Mouse (Mus musculus) midbrain, embryonic 11.5 days (tissue): ENCODE results near the gene Rab17. TPM values are rescaled to one million over a fixed set of nuclear protein-coding genes. Genes with fewer than 3 reads are reported as not detected.
A peak's percentile ranks its signal among the peaks of the same experiment; 100 is the strongest.

Source experiments
- ATAC-seq: fragments of 200-750 bp; cut with Nextera tagmentation; 2 replicates; pipeline ENCODE4 v1.8.0; 2017; ENCODE audit warnings: moderate TSS enrichment, moderate library complexity; ENCODE audit not compliant: low FRiP score
- DNase-seq: peaks from one replicate; pipeline ENCODE4 v3.0.0; 2015; ENCODE audit warnings: low spot score; ENCODE audit errors: missing footprints
- H3K27ac ChIP-seq: fragments of 300-500 bp; sonication (generic); 2 replicates; pipeline ENCODE4 v1.5.1; 2014; ENCODE audit warnings: low read depth, low read length
- H3K27me3 ChIP-seq: fragments of 300-500 bp; sonication (generic); 2 replicates; pipeline ENCODE4 v1.6.1; 2014; ENCODE audit warnings: mild to moderate bottlenecking, low read length, moderate library complexity, mixed read lengths; ENCODE audit not compliant: control insufficient read depth, insufficient read depth
- H3K36me3 ChIP-seq: fragments of 300-500 bp; sonication (generic); 2 replicates; pipeline ENCODE4 v1.6.1; 2014; ENCODE audit warnings: mild to moderate bottlenecking, low read length, moderate library complexity, mixed read lengths; ENCODE audit not compliant: control insufficient read depth, insufficient read depth
- H3K4me1 ChIP-seq: fragments of 300-500 bp; sonication (generic); 2 replicates; pipeline ENCODE4 v1.6.1; 2014; ENCODE audit warnings: low read length; ENCODE audit not compliant: control insufficient read depth, insufficient read depth
- H3K4me2 ChIP-seq: fragments of 300-500 bp; sonication (generic); 2 replicates; pipeline ENCODE4 v1.6.1; 2014; ENCODE audit warnings: mild to moderate bottlenecking, moderate library complexity
- H3K4me3 ChIP-seq: fragments of 300-500 bp; sonication (generic); 2 replicates; pipeline ENCODE4 v1.5.1; 2014; ENCODE audit warnings: low read depth, low read length
- H3K9ac ChIP-seq: fragments of 300-500 bp; sonication (generic); 2 replicates; pipeline ENCODE4 v1.6.1; 2014; ENCODE audit warnings: low read length
- H3K9me3 ChIP-seq: fragments of 300-500 bp; sonication (generic); 2 replicates; pipeline ENCODE4 v1.6.1; 2016; ENCODE audit warnings: low read length; ENCODE audit not compliant: control insufficient read depth
- WGBS: fragments of 180-500 bp; shearing (Covaris S2); extraction: QIAGEN DNeasy Blood & Tissue Kit; methylation state at CpG from one replicate; pipeline ENCODE4 v1.1.7; 2014; 5-methylcytosine and 5-hydroxymethylcytosine counted together
- polyA plus RNA-seq: library from polyadenylated mRNA; unstranded; fragments of >200 nt; fragmentation: Nextera tagmentation; extraction: Ambion mirVana; gene quantifications from 2 replicates; pipeline ENCODE4 v1.2.1, GENCODE M21; 2014

Gene Rab17
- polyA plus RNA-seq, 1 experiment from 2014 or later: not detected

DNA sequence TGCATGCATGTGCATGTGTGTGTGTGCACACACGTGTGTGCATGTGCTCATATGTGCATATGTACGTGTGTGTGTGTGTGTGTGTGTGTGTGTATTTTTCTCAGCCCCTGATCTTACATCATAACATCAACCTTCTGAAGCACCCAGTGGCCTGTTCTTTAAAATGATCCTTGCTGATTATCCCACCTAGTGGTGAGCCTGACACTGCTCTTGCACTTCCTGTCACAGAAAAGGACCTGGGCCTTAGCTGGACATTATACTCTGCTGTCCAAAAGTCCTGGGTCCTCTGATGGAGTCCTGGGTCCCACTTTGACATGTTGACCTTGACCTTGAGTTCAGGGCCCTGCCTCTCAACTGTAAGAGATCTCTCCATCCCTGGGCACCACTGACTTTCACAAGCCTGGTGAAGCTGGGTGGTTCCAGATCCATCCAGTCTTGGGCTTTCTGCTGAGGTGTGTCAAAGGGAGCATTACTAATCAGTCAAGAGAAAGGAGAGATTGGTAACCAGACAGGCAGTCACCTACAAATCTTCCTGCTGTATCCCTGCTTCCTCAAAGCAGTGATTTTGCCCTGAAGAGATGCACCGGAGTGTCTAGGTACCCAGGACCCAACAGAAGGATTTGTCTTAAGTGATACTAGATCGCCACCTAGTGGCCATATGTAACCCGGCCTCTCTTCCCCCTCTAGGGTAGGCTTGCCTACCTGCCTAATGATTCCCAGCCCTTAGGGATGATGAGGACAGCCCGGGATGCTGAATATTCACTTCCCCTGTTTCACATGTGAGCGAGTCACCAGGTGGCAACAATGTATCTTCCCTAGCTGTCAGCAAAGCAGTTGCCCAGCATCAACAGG is 13.0 kb downstream of the Rab17 start:
- Histone ChIP-seq H3K36me3 (no peaks in the 10 kb centered on the region), H3K4me2 (no peak overlapping the region), H3K9me3 (no peaks in the 10 kb centered on the region), H3K4me1 (no peaks in the 10 kb centered on the region), H3K4me3 (no peak overlapping the region), H3K27ac (no peak overlapping the region), H3K27me3 (no peaks in the 10 kb centered on the region), H3K9ac (no peak overlapping the region)
- peak; percentile 55; the same call in 1 of the 2 replicates for ATAC-seq
- WGBS: 37% methylated on average over 7 of the region's 7 CpGs
- peak; percentile 95 for DNase-seq

DNA sequence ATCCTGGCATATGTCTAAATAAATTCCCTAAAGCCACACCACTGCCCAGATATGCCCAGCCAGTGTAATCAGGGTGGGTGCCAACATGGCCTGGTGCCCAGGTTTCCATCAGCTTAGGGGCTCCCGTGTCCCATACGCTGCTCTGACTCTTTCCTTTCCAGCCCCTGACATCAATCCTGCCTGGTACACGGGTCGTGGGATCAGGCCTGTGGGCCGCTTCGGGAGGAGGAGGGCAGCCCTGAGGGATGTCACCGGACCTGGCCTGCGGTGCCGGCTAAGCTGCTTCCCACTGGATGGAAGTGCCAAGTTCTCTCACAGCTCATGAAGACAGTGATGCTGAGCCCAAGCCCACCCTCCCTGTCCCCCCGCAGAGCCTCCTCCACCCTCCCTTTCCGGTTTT is 15.8 kb downstream of the Rab17 start:
- Histone ChIP-seq H3K27me3 (no peaks in the 10 kb centered on the region), H3K9me3 (no peaks in the 10 kb centered on the region), H3K4me3 (no peak overlapping the region), H3K27ac (no peak overlapping the region), H3K36me3 (no peaks in the 10 kb centered on the region), H3K9ac (no peak overlapping the region), H3K4me1 (no peaks in the 10 kb centered on the region), H3K4me2 (no peak overlapping the region)
- DNase-seq (no peak), ATAC-seq (no peak)
- 83% methylated on average over 11 of the region's 11 CpGs for WGBS

- H3K4me2 ChIP-seq: no peak within 1 kb of the TSS
- H3K4me1 ChIP-seq: no peaks in the 10 kb centered on the region
- ATAC-seq: no peak
- no peak within 1 kb of the TSS for H3K9ac ChIP-seq
- H3K9me3 ChIP-seq: no peaks in the 10 kb centered on the region
- H3K36me3 ChIP-seq: no peaks in the 10 kb centered on the region
- H3K27me3 ChIP-seq: no peaks in the 10 kb centered on the region
- no peak within 1 kb of the TSS for H3K27ac ChIP-seq
- 87% methylated on average over 8 of the region's 8 CpGs for WGBS
- H3K4me3 ChIP-seq: no peak within 1 kb of the TSS
- DNase-seq: no peak
Observed at GRCm38 (mm10) chr1:90952808-90953207, 16.7 kb downstream of the Rab17 start, which contains the start of gene Prlh. Prlh (plus strand) TSS chr1:90953108.

DNA sequence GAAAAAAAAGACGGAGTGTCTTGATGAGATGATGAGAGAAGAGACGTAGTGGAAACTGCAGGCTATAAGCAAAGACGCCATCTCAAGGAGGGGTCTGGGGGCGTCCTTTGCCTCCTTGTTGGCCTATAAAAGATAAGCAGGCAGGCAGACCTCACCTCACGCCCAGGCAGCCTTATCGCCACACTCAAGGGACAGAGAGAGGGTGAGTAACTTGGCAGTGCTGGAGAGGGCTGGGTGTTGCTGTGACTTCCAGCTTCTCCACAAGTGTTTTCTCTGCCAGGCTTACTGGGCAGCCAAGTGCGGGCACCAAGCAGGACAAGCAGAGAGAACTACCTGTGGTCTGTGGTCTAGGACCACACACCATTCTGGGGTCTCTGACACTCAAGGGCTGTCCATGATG is 17.8 kb downstream of the Rab17 start:
- WGBS: 80% methylated on average over 7 of the region's 7 CpGs
- no peak overlapping the region for H3K9ac ChIP-seq
- H3K4me3 ChIP-seq: no peak overlapping the region
- H3K4me1 ChIP-seq: no peaks in the 10 kb centered on the region
- H3K9me3 ChIP-seq: no peaks in the 10 kb centered on the region
- ATAC-seq (no peak), DNase-seq (no peak)
- no peak overlapping the region for H3K4me2 ChIP-seq
- H3K36me3 ChIP-seq: no peaks in the 10 kb centered on the region
- H3K27ac ChIP-seq: no peak overlapping the region
- no peaks in the 10 kb centered on the region for H3K27me3 ChIP-seq

- DNase-seq: no peak
- Histone ChIP-seq H3K4me1 (no peaks in the 10 kb centered on the region), H3K36me3 (no peaks in the 10 kb centered on the region), H3K27ac (no peak overlapping the region), H3K9ac (no peak overlapping the region), H3K4me3 (no peak overlapping the region), H3K4me2 (no peak overlapping the region), H3K9me3 (no peaks in the 10 kb centered on the region), H3K27me3 (no peaks in the 10 kb centered on the region)
- ATAC-seq: no peak
- 81% methylated on average over 9 of the region's 9 CpGs for WGBS
Observed at GRCm38 (mm10) chr1:90949309-90949708, 20.2 kb downstream of the Rab17 start.

DNA sequence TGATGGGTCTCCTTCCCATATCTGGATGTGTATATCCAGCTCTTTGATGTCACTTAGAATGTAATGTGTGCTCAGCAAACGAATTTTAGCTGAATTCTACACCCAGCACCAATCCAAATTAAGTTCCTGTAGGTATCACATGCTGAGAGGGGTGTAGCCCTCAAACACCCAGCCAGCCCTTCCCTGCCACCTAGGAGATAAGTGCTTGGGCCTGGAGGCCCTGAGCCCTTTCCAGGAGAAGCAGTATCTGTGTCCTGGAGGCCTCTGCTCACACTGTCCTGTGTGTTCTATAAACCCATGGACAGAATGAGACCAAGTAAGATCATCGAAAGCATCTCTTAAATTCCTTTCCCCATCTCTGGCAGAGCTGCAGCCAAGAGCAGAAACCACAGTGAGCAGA is 22.2 kb downstream of the Rab17 start:
- no peak for ATAC-seq
- Histone ChIP-seq H3K4me1 (no peaks in the 10 kb centered on the region), H3K27me3 (no peaks in the 10 kb centered on the region), H3K9ac (no peak overlapping the region), H3K4me2 (no peak overlapping the region), H3K36me3 (no peaks in the 10 kb centered on the region), H3K4me3 (no peak overlapping the region), H3K27ac (no peak overlapping the region), H3K9me3 (no peaks in the 10 kb centered on the region)
- no peak for DNase-seq
- 80% methylated on average over 2 of the region's 2 CpGs for WGBS

DNA sequence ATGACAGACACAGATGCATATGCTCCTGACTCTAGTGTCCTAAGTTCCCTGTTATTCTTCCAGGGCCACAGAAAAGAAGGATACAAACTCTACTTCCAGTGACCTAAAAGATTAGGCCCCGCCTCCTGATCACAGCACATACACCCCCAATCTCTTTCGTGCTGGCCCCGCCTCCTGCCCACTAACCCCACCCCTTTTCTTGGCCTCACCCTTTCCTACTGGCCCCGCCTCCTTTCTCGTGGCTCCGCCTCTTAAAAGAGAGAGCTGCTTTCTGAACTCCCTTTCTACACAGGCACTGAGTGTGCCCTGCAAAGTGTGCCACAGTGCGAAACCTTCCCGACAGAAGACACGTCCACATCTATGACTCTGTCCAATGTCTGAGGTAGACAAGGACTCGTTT is 24.3 kb downstream of the Rab17 start:
- no peaks in the 10 kb centered on the region for H3K27me3 ChIP-seq
- no peaks in the 10 kb centered on the region for H3K9me3 ChIP-seq
- H3K4me3 ChIP-seq: no peak overlapping the region
- no peaks in the 10 kb centered on the region for H3K36me3 ChIP-seq
- 60% methylated on average over 10 of the region's 10 CpGs for WGBS
- H3K4me2 ChIP-seq: no peak overlapping the region
- H3K4me1 ChIP-seq: no peaks in the 10 kb centered on the region
- H3K27ac ChIP-seq: no peak overlapping the region
- no peak overlapping the region for H3K9ac ChIP-seq
- ATAC-seq (no peak), DNase-seq (no peak)

DNA sequence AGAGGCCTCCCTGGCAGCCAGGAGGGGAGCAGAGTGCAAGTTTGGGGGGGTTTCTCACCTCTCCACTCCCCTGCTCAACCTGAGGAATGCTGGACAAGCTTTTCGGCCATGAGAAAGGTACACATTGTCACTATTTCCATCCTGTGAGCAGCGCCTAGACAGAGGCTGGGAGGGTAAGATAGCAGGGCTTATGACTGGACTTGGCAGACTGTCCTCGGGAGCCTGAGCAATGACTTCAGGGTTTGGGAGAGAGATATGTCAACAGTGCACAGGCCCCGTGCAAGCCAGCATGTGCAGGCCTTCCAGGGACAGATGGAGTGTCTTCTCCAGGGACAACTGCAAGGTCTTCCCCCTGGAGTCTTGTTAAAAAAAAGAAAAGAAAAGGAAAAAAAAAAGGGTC is 29.5 kb downstream of the Rab17 start:
- no peaks in the 10 kb centered on the region for H3K27me3 ChIP-seq
- H3K4me1 ChIP-seq: no peaks in the 10 kb centered on the region
- no peak overlapping the region for H3K27ac ChIP-seq
- no peak overlapping the region for H3K4me2 ChIP-seq
- no peaks in the 10 kb centered on the region for H3K36me3 ChIP-seq
- ATAC-seq (no peak), DNase-seq (no peak)
- no peak overlapping the region for H3K9ac ChIP-seq
- no peak overlapping the region for H3K4me3 ChIP-seq
- 86% methylated on average over 4 of the region's 4 CpGs for WGBS
- H3K9me3 ChIP-seq: no peaks in the 10 kb centered on the region

- H3K9me3 ChIP-seq: no peaks in the 10 kb centered on the region
- H3K4me3 ChIP-seq: no peak overlapping the region
- 82% methylated on average over 9 of the region's 9 CpGs for WGBS
- no peak overlapping the region for H3K9ac ChIP-seq
- no peak overlapping the region for H3K27ac ChIP-seq
- DNase-seq: no peak
- H3K27me3 ChIP-seq: no peaks in the 10 kb centered on the region
- ATAC-seq: no peak
- no peaks in the 10 kb centered on the region for H3K36me3 ChIP-seq
- no peak overlapping the region for H3K4me2 ChIP-seq
- H3K4me1 ChIP-seq: no peaks in the 10 kb centered on the region
Observed at GRCm38 (mm10) chr1:90936990-90937389, 32.5 kb downstream of the Rab17 start.
